Mouse (Mus musculus) kidney, embryonic 14.5 days (tissue): ENCODE data around the gene Abcc4. TPM values are rescaled to one million over a fixed set of nuclear protein-coding genes. Genes with fewer than 3 reads are reported as not detected.

Experiments
- ATAC-seq: fragments of 200-750 bp; cut with Nextera tagmentation; 2 replicates; pipeline ENCODE4 v1.8.0; 2017; ENCODE audit warnings: moderate number of reproducible peaks, mild to moderate bottlenecking, moderate TSS enrichment, moderate library complexity; ENCODE audit not compliant: low FRiP score, low TSS enrichment
- H3K27ac ChIP-seq: fragments of 300-500 bp; sonication (generic); 2 replicates; pipeline ENCODE4 v1.5.1; 2014; ENCODE audit warnings: low read depth, mild to moderate bottlenecking, low read length, moderate library complexity, mixed read lengths
- H3K27me3 ChIP-seq: fragments of 300-500 bp; sonication (generic); 2 replicates; pipeline ENCODE4 v1.6.1; 2014; ENCODE audit warnings: mild to moderate bottlenecking, low read length; ENCODE audit not compliant: control insufficient read depth, insufficient read depth
- H3K36me3 ChIP-seq: fragments of 300-500 bp; sonication (generic); 2 replicates; pipeline ENCODE4 v1.6.1; 2014; ENCODE audit warnings: low read length, mixed read lengths; ENCODE audit not compliant: control insufficient read depth, insufficient read depth
- H3K4me1 ChIP-seq: fragments of 300-500 bp; sonication (generic); 2 replicates; pipeline ENCODE4 v1.6.1; 2014; ENCODE audit warnings: low read length, mixed read lengths; ENCODE audit not compliant: control insufficient read depth, insufficient read depth
- H3K4me2 ChIP-seq: fragments of 300-500 bp; sonication (generic); replicated peaks from 2 replicates; pipeline ENCODE4 v1.6.1; 2014; ENCODE audit warnings: low read depth, mild to moderate bottlenecking, low read length
- H3K4me3 ChIP-seq: fragments of 300-500 bp; sonication (generic); 2 replicates; pipeline ENCODE4 v1.5.1; 2014; ENCODE audit warnings: mild to moderate bottlenecking, low read length
- H3K9ac ChIP-seq: fragments of 300-500 bp; sonication (generic); 2 replicates; pipeline ENCODE4 v1.6.1; 2014; ENCODE audit warnings: low read depth, mild to moderate bottlenecking, low read length, moderate library complexity
- H3K9me3 ChIP-seq: fragments of 300-500 bp; sonication (generic); 2 replicates; pipeline ENCODE4 v1.6.1; 2016; ENCODE audit warnings: low read length; ENCODE audit not compliant: control insufficient read depth
- WGBS: fragments of 180-500 bp; shearing (Covaris S2); extraction: QIAGEN DNeasy Blood & Tissue Kit; methylation state at CpG from one replicate; pipeline ENCODE4 v1.1.7; 2014; 5-methylcytosine and 5-hydroxymethylcytosine counted together
- polyA plus RNA-seq: library from polyadenylated mRNA; unstranded; fragments of >200 nt; fragmentation: Nextera tagmentation; extraction: Ambion mirVana; gene quantifications from 2 replicates; pipeline ENCODE4 v1.2.1, GENCODE M21; 2014

Abcc4 gene
- polyA plus RNA-seq, 1 experiment from 2014 or later, result 12.2 TPM

GRCm38 (mm10) chr14:118616698-118617311 is 89.2 kb downstream of the Abcc4 start:
- no peak overlapping the region for H3K4me2 ChIP-seq
- no peaks in the 10 kb centered on the region for H3K36me3 ChIP-seq
- no peaks in the 10 kb centered on the region for H3K27me3 ChIP-seq
- H3K4me3 ChIP-seq, result no peak overlapping the region
- H3K9ac ChIP-seq, result no peak overlapping the region
- no peaks in the 10 kb centered on the region for H3K9me3 ChIP-seq
- H3K4me1 ChIP-seq, result no peaks in the 10 kb centered on the region
- H3K27ac ChIP-seq, result no peak overlapping the region
- WGBS, result 73% methylated on average over 12 of the region's 12 CpGs
- no peak for ATAC-seq

- Histone ChIP-seq H3K4me2 (no peak overlapping the region), H3K36me3 (no peaks in the 10 kb centered on the region), H3K4me3 (no peak overlapping the region), H3K27ac (no peak overlapping the region), H3K9ac (no peak overlapping the region), H3K9me3 (no peaks in the 10 kb centered on the region), H3K4me1 (no peaks in the 10 kb centered on the region), H3K27me3 (no peaks in the 10 kb centered on the region)
- WGBS, result 38% methylated on average over 9 of the region's 9 CpGs
- ATAC-seq, result no peak
Measured at GRCm38 (mm10) chr14:118613734-118614133, 92.3 kb downstream of the Abcc4 start.

GRCm38 (mm10) chr14:118611714-118612113 is 94.3 kb downstream of the Abcc4 start:
- H3K4me2 ChIP-seq, result no peak overlapping the region
- H3K27ac ChIP-seq, result no peak overlapping the region
- H3K36me3 ChIP-seq, result no peaks in the 10 kb centered on the region
- H3K4me3 ChIP-seq, result no peak overlapping the region
- ATAC-seq, result no peak
- no peaks in the 10 kb centered on the region for H3K4me1 ChIP-seq
- WGBS, result 72% methylated on average over 17 of the region's 17 CpGs
- no peaks in the 10 kb centered on the region for H3K27me3 ChIP-seq
- no peak overlapping the region for H3K9ac ChIP-seq
- H3K9me3 ChIP-seq, result no peaks in the 10 kb centered on the region

- Histone ChIP-seq H3K27me3 (no peaks in the 10 kb centered on the region), H3K4me2 (no peak overlapping the region), H3K9me3 (no peaks in the 10 kb centered on the region), H3K4me3 (no peak overlapping the region), H3K27ac (no peak overlapping the region), H3K36me3 (no peaks in the 10 kb centered on the region), H3K4me1 (no peaks in the 10 kb centered on the region), H3K9ac (no peak overlapping the region)
- ATAC-seq, result no peak
- WGBS, result 97% methylated on average over 11 of the region's 11 CpGs
Measured at GRCm38 (mm10) chr14:118610786-118611185, 95.2 kb downstream of the Abcc4 start.

DNA sequence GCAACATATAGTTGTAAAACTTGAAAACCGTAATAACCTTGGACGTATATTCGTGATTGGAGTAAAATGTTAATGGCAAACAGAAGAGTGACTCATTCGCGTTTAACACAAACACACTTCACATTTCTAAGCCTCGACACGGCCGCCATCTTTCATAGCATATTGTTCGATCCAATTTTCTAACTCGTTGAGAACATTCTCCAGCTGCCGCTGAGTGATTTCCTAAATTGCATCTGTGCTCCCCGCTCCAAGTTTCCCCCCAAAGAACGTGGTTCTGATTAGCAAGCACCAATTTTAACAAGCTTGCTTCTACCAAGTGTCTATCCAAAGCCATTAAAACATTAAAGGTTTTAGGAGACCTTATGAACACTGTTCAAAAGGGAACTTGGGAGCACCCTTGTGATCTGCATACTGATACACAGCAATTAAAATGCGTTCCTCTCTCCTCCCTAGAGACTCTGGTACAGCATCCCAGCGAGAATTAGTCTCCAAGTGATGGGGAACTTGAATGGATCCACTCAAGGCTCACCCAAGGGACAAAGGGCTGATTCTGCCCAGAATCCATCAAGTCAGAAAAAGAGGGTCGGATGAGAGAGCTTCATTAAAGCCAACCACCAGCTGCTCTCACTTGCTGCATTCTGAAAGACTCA is 97.1 kb downstream of the Abcc4 start:
- Histone ChIP-seq H3K27me3 (no peaks in the 10 kb centered on the region), H3K4me3 (no peak overlapping the region), H3K9ac (no peak overlapping the region), H3K27ac (no peak overlapping the region), H3K4me2 (no peak overlapping the region), H3K4me1 (no peaks in the 10 kb centered on the region), H3K9me3 (no peaks in the 10 kb centered on the region), H3K36me3 (no peaks in the 10 kb centered on the region)
- WGBS, result 94% methylated on average over 16 of the region's 16 CpGs
- ATAC-seq, result no peak

GRCm38 (mm10) chr14:118608317-118608716 is 97.7 kb downstream of the Abcc4 start:
- H3K9me3 ChIP-seq, result no peaks in the 10 kb centered on the region
- H3K4me1 ChIP-seq, result no peaks in the 10 kb centered on the region
- WGBS, result 89% methylated on average over 7 of the region's 7 CpGs
- no peak overlapping the region for H3K4me3 ChIP-seq
- H3K27me3 ChIP-seq, result no peaks in the 10 kb centered on the region
- ATAC-seq, result no peak
- no peaks in the 10 kb centered on the region for H3K36me3 ChIP-seq
- no peak overlapping the region for H3K9ac ChIP-seq
- H3K4me2 ChIP-seq, result no peak overlapping the region
- H3K27ac ChIP-seq, result no peak overlapping the region

GRCm38 (mm10) chr14:118606476-118606875 is 99.5 kb downstream of the Abcc4 start:
- H3K4me1 ChIP-seq, result no peaks in the 10 kb centered on the region
- H3K9me3 ChIP-seq, result no peaks in the 10 kb centered on the region
- 80% methylated on average over 9 of the region's 9 CpGs for WGBS
- no peaks in the 10 kb centered on the region for H3K27me3 ChIP-seq
- no peak overlapping the region for H3K27ac ChIP-seq
- no peaks in the 10 kb centered on the region for H3K36me3 ChIP-seq
- no peak overlapping the region for H3K4me3 ChIP-seq
- ATAC-seq, result no peak
- H3K4me2 ChIP-seq, result no peak overlapping the region
- no peak overlapping the region for H3K9ac ChIP-seq

- 98% methylated on average over 2 of the region's 2 CpGs for WGBS
- no peak overlapping the region for H3K27ac ChIP-seq
Measured at GRCm38 (mm10) chr14:118604903-118605302, 101.1 kb downstream of the Abcc4 start.

DNA sequence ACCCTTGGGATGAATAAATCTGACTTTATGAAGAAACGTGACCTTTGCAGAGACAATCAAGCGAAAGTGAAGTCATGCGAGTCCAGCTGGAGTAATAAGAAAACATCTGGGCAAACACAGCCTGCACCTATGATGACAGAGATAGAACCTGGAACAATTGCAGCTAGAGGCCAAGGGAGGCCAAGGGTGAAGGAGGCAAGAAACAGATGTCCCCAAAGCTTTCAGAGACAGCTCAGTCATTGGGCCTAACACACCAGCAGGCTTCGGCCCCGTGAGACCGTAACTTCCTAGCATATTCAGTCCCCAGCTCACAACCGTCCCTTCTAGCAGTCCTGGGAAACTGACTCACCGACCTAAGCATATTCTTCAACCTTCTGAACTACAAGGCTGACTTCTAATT is 104.0 kb downstream of the Abcc4 start:
- Histone ChIP-seq H3K9me3 (no peaks in the 10 kb centered on the region), H3K4me1 (no peaks in the 10 kb centered on the region), H3K4me2 (no peak overlapping the region), H3K9ac (no peak overlapping the region), H3K36me3 (0 out of 2 replicates have a peak, but pooled peaks cover 5% of the 10 kb centered on the region), H3K4me3 (no peak overlapping the region), H3K27me3 (no peaks in the 10 kb centered on the region), H3K27ac (no peak overlapping the region)
- 46% methylated on average over 8 of the region's 8 CpGs for WGBS
- no peak for ATAC-seq

More at GRCm38 (mm10) chr14:118604903-118605302, 101.1 kb downstream of the Abcc4 start:
- Histone ChIP-seq H3K4me1 (no peaks in the 10 kb centered on the region), H3K9me3 (no peaks in the 10 kb centered on the region), H3K9ac (no peak overlapping the region), H3K36me3 (no peaks in the 10 kb centered on the region), H3K27me3 (no peaks in the 10 kb centered on the region), H3K4me2 (no peak overlapping the region), H3K4me3 (no peak overlapping the region)
- no peak for ATAC-seq
